Mouse (Mus musculus): ENCODE results near the gene Mpped2.

Gene Mpped2

DNA sequence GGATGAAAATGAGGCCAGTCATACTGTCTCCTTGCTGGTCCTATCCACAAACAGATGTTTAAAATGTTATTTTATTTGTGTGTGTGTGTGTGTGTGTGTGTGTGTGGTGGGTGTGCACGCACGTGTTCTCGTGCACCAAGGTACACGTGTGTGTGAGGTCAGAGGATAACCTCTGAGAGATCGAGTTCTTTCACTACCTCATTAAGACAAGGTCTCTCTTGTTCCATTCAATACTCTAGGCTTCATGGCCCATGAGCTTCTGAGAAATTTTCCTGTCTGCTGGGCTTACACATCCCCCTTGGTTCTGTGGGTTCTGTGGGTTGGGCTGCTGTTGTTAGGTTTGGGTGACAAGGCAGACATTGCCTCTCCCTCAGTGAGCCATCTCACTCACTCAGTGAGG, 12.6 kb downstream of the Mpped2 start:
- no peak for DNase-seq (ENCODE audit: low read depth)

DNA sequence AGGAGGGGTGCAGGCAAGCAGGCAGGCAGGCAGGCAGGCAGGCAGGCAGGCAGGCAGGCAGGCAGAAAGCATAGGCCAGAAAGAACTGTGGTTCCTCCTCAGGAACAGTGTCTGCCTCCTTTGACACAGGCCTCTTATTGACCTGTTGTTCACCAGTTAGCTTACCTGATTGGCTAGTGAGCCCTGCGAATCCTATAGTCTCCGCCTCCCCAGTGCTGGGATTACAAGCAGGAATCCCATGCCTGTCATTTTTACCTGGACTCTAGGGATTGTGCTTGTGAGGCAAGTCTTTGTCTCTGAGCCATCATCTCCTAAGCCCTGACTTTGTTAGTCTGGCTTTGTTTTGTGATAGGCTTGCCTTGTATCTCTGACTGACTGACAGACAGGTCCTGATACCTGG, 14.1 kb downstream of the Mpped2 start:
- DNase-seq (ENCODE audit: low read depth): no peak

DNA sequence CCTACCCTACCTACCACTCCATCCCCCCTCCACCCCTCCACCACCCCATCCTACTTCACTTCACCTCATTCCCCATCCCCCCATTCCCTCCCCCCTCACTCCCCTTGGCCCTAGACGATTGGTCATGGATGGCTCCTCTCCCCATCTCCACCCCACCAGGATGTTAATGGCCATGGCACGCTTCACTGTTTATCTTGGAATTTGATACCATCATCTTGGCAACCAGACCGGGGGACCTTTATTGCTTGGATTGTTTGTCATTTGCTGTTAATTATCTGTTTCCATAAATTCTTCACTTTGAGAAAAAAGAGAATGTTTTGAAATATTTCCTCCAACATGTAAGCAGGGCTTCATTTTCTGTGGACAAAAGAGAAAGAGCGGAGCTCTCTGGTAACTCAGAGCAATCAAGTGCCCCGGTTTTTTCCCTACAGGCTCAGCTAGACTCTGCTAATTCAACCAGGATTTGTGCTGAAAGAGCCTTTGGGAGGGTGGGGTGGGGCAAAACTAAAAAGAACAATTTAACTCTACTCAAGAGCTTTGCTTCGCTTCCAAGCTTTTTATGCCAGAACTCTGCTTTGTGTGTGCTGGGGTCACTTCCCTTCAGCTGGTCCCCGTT, 17.9 kb downstream of the Mpped2 start:
- DNase-seq (ENCODE audit: low read depth): no peak

DNA sequence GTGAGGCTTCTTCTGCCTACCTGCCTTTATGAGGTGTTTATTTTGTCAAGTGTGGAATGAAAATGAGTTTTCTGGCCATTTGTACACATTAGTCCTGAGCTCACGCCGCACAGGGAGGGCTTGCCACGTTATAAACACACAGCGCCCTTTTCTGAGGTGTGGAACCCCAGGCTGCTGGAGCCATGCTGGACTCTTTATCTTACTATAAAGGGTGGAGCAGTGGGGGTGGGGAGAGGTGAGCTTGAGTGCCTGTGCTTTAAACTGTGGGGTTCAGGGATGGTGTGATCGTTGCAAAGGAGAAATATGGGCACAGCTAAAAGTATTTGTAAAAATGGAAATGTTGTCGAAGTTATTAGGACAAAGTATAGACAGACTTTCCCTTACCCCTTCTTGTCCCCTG, 18.4 kb downstream of the Mpped2 start:
- no peak for DNase-seq (ENCODE audit: low read depth)

DNA sequence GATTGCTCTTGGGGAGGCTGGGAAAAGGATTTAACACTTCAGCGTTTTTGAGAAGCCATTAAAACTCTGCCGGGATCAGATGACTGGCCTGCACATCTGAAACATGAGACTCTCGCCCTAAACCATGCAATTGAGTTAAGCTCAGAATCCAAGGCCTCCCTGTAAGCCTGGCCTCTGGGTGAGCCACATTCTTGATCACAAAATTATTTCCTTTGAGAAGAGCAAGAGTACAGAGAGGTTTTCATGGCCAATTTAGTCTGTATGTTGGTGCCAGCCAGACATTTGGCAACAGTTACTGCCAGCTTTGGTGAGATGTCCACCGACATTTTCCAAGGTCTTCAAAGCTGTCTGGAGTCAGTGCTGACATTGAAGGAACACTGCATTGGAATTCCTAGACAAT, 20.1 kb downstream of the Mpped2 start:
- no peak for DNase-seq (ENCODE audit: low read depth)

DNA sequence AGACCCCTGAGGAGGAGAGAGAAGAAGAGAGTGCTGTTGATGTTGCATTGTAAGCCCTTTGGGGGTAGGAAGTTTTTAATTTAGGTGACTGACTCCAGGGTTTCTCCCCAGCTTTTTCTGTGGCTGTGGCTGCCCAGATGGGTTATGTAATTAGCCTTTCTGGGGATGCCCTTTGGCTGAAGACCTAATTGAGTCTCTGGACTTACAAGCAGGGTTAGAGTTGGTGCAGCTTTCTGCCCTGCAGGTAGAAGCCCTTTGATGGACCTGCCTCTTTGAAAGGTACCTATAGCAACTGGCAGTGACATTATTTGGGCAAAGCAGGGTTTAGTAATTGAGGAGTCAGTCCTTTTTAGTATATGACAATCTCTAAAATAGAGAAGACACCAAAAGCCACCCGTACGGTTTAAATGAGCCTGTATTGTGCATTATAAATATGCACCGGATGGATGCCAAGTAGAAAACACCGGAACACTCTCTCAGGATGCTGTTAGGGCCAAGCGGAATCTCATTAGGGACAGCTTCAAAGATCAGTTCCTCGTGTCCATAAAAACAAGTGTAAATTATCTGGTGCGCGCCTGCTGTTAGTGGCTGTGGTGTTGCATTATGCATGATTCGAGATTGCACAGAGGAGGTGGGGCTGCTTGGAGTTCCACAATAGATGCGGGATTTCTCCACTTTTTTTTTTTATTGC, 22.8 kb downstream of the Mpped2 start:
- DNase-seq (ENCODE audit: low read depth): no peak

DNA sequence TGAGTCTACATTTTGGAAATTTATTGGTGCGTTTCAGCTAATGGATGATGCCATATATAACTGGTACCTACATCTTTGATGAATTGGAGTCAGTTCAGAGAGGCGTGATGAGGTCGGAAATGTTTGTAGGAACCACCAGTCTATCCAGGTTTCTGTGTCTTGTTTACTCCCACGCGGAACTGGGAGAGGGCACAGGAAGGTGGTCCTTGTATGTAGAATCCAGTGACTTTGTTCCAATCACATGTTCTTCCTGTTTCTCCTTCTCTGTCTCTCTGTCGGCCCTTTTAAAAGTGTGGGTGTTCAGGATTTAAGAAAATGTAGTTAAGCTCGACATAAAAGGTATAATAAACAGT, 23.3 kb downstream of the Mpped2 start:
- DNase-seq (ENCODE audit: low read depth): no peak

DNA sequence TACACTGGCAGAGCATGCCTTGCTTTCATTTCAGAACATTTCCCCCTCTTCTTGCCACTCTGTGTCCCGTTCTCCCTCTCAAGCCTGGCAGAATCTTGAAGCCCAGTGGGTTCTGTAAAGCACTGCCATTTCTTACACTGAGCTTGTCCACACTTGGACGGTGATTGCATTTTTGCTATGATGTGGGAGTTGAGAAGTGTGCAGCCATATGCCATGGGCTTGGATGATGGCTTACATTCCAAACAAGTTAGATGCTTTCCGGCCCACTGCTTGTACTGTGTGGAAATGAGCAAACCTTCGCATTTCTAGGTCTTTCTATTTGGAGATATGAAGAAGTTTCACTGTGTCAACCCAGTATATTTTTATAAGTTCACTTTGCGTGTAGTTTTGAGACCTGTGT, 25.8 kb downstream of the Mpped2 start:
- no peak for DNase-seq (ENCODE audit: low read depth)

- no peak for DNase-seq (ENCODE audit: low read depth)
Observed at GRCm38 (mm10) chr2:106719434-106719833, 26.4 kb downstream of the Mpped2 start.

GRCm38 (mm10) chr2:106720644-106721043, 27.6 kb downstream of the Mpped2 start:
- DNase-seq (ENCODE audit: low read depth): no peak

GRCm38 (mm10) chr2:106722020-106722419, 29.0 kb downstream of the Mpped2 start:
- no peak for DNase-seq (ENCODE audit: low read depth)

GRCm38 (mm10) chr2:106729951-106730564, 37.0 kb downstream of the Mpped2 start:
- DNase-seq (ENCODE audit: low read depth): no peak

GRCm38 (mm10) chr2:106730608-106731007, 37.5 kb downstream of the Mpped2 start:
- DNase-seq (ENCODE audit: low read depth): no peak

- no peak for DNase-seq (ENCODE audit: low read depth)
Observed at GRCm38 (mm10) chr2:106731478-106731877, 38.4 kb downstream of the Mpped2 start.

GRCm38 (mm10) chr2:106732171-106732570, 39.1 kb downstream of the Mpped2 start:
- no peak for DNase-seq (ENCODE audit: low read depth)

- DNase-seq (ENCODE audit: low read depth): no peak
Observed at GRCm38 (mm10) chr2:106733396-106733795, 40.3 kb downstream of the Mpped2 start.

- no peak for DNase-seq (ENCODE audit: low read depth)
Observed at GRCm38 (mm10) chr2:106734004-106734403, 40.9 kb downstream of the Mpped2 start.

- no peak for DNase-seq (ENCODE audit: low read depth)
Observed at GRCm38 (mm10) chr2:106735211-106735610, 42.1 kb downstream of the Mpped2 start.

DNA sequence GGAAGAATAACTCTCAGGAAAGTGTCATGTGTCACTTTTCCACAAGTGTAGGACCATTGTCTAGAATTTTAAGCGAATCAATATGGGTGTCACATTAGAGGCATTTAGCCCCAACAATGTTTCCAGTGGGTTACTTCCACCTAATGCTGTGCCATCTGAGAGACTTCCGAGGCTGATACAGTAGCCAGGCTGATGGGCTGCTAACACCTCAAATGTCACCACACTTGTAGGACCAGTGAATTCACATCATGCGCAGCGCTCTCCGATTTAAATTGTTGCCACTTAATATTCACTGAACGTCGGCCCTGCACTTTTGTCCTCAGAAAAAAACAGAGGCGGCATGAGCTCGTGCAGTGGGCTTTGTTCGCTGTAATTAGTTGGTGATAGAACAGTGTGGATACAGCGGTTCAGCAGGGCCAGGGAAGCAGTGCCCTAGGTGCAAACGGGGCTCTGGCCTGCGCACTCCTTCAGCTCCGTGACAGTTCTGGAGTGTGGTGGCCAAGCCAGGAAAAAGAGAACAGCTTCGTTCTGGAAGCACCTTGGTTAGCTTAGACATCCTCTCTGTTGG, 42.8 kb downstream of the Mpped2 start:
- DNase-seq (ENCODE audit: low read depth): no peak

DNA sequence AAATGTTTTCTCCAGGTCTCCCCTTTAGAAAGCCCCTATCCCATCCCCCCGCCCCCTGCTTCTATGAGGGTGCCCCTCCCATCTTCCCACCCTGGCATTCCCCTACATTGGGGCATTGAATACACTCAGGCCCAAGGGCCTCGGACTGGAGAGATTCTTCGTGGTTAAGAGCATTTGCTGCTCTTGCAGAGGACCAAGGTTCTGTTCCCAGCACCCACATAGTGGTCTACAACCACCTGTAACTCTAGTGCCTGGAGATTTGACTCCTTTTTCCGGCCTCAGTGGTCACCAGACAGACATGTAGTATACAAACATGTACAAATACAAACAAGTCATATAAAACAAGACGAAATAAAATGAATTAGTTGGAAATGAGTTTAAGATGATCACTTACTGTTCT, 45.9 kb downstream of the Mpped2 start:
- DNase-seq (ENCODE audit: low read depth): no peak

DNA sequence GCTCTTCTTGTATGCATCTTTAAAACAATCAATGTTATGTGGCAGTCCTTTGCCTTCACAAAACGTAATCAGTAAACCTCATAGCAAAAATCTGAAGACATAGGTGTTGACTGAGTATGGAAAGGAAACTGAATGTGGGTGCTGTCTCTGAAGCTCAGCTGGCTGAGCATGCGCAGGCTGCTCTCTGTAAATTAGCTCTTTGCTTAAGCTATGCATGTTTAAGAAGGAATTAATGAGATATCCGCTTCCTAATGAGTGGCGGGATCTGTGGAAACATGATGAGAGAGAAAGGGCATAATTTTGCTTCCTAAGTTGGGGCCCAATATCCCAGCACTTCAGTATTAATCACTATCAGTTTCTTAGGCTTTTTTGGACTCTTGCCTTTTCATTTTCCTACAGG, 51.0 kb downstream of the Mpped2 start:
- no peak for DNase-seq (ENCODE audit: low read depth)

GRCm38 (mm10) chr2:106744601-106745000, 51.5 kb downstream of the Mpped2 start:
- DNase-seq (ENCODE audit: low read depth): no peak

GRCm38 (mm10) chr2:106745364-106745763, 52.3 kb downstream of the Mpped2 start:
- no peak for DNase-seq (ENCODE audit: low read depth)
